Mouse (Mus musculus): ENCODE results near the gene Aldh3b2. TPM values are rescaled to one million over a fixed set of nuclear protein-coding genes. Genes with fewer than 3 reads are reported as not detected.

Gene Aldh3b2
- 0.22 and 0.32 TPM in 2 replicates for polyA plus RNA-seq (2015; fragmentation: Nextera tagmentation; extraction: Ambion mirVana)

GRCm38 (mm10) chr19:3972229-3972628, at the start of gene Aldh3b2:
Gene Aldh3b2 (plus strand): TSS chr19:3972328.
- Histone ChIP-seq H3K27ac (no peak within 1 kb of the TSS), H3K9ac (no peak within 1 kb of the TSS; the same call in 1 of the 2 replicates), H3K4me2 (no peak within 1 kb of the TSS), H3K4me3 (no peak within 1 kb of the TSS), H3K36me3 (no peaks in the 10 kb centered on the region), H3K27me3 (peaks cover 7% of the 10 kb centered on the region; the same call in 1 of the 2 replicates), H3K9me3 (no peaks in the 10 kb centered on the region), H3K4me1 (replicated peaks) (0 out of 2 replicates have a peak, but pooled peaks cover under 1% of the 10 kb centered on the region)
- no peak for ATAC-seq (ENCODE audit: low FRiP score)
- WGBS, result 61% methylated on average over 9 of the region's 9 CpGs

- Histone ChIP-seq H3K27ac (no peak overlapping the region), H3K36me3 (no peaks in the 10 kb centered on the region), H3K9me3 (no peaks in the 10 kb centered on the region), H3K4me3 (no peak overlapping the region), H3K9ac (no peak overlapping the region), H3K27me3 (no peaks in the 10 kb centered on the region), H3K4me2 (no peak overlapping the region), H3K4me1 (replicated peaks) (0 out of 2 replicates have a peak, but pooled peaks cover 3% of the 10 kb centered on the region)
- ATAC-seq (ENCODE audit: low FRiP score), result no peak
- WGBS, result 64% methylated on average over 10 of the region's 10 CpGs
Measured at GRCm38 (mm10) chr19:3922661-3923371, 49.3 kb upstream of the Aldh3b2 start.

GRCm38 (mm10) chr19:3923586-3923985, 48.5 kb upstream of the Aldh3b2 start:
- WGBS, result 53% methylated on average over 13 of the region's 13 CpGs
- Histone ChIP-seq H3K4me3 (no peak overlapping the region), H3K9me3 (no peaks in the 10 kb centered on the region), H3K9ac (no peak overlapping the region), H3K4me1 (replicated peaks) (0 out of 2 replicates have a peak, but pooled peaks cover 3% of the 10 kb centered on the region), H3K36me3 (no peaks in the 10 kb centered on the region), H3K4me2 (no peak overlapping the region), H3K27me3 (no peaks in the 10 kb centered on the region), H3K27ac (0 out of 2 replicates have a peak overlapping the region, but pooled peaks have one; percentile 23)
- no peak for ATAC-seq (ENCODE audit: low FRiP score)

GRCm38 (mm10) chr19:3924190-3924589, 47.9 kb upstream of the Aldh3b2 start:
- H3K4me1 ChIP-seq (replicated peaks), result peaks cover 9% of the 10 kb centered on the region
- H3K4me2 ChIP-seq, result no peak overlapping the region
- no peak overlapping the region for H3K4me3 ChIP-seq
- WGBS, result 85% methylated on average over 8 of the region's 8 CpGs
- H3K9me3 ChIP-seq, result no peaks in the 10 kb centered on the region
- H3K27ac ChIP-seq, result 0 out of 2 replicates have a peak overlapping the region, but pooled peaks have one; percentile 23
- H3K27me3 ChIP-seq, result no peaks in the 10 kb centered on the region
- no peak for ATAC-seq (ENCODE audit: low FRiP score)
- no peaks in the 10 kb centered on the region for H3K36me3 ChIP-seq
- H3K9ac ChIP-seq, result no peak overlapping the region

- no peak overlapping the region for H3K27ac ChIP-seq
- H3K4me3 ChIP-seq, result no peak overlapping the region
- H3K9me3 ChIP-seq, result no peaks in the 10 kb centered on the region
- no peak overlapping the region for H3K4me2 ChIP-seq
- H3K4me1 ChIP-seq (replicated peaks), result peaks cover 16% of the 10 kb centered on the region
- no peak for ATAC-seq (ENCODE audit: low FRiP score)
- WGBS, result 92% methylated on average over 7 of the region's 7 CpGs
- H3K27me3 ChIP-seq, result no peaks in the 10 kb centered on the region
- H3K36me3 ChIP-seq, result no peaks in the 10 kb centered on the region
- H3K9ac ChIP-seq, result no peak overlapping the region
Measured at GRCm38 (mm10) chr19:3924868-3925267, 47.3 kb upstream of the Aldh3b2 start.

GRCm38 (mm10) chr19:3925859-3926258, 46.3 kb upstream of the Aldh3b2 start:
- peaks cover 25% of the 10 kb centered on the region for H3K4me1 ChIP-seq (replicated peaks)
- no peak overlapping the region for H3K9ac ChIP-seq
- H3K27me3 ChIP-seq, result no peaks in the 10 kb centered on the region
- no peak overlapping the region for H3K4me2 ChIP-seq
- no peak for ATAC-seq (ENCODE audit: low FRiP score)
- H3K27ac ChIP-seq, result no peak overlapping the region
- H3K9me3 ChIP-seq, result no peaks in the 10 kb centered on the region
- no peak overlapping the region for H3K4me3 ChIP-seq
- no peaks in the 10 kb centered on the region for H3K36me3 ChIP-seq
- WGBS, result 86% methylated on average over 6 of the region's 6 CpGs

- Histone ChIP-seq H3K9ac (no peak overlapping the region), H3K36me3 (no peaks in the 10 kb centered on the region), H3K4me1 (replicated peaks) (peaks cover 28% of the 10 kb centered on the region), H3K4me2 (no peak overlapping the region), H3K9me3 (no peaks in the 10 kb centered on the region), H3K4me3 (no peak overlapping the region), H3K27me3 (no peaks in the 10 kb centered on the region), H3K27ac (no peak overlapping the region)
- ATAC-seq (ENCODE audit: low FRiP score), result no peak
- WGBS, result 74% methylated on average over 3 of the region's 3 CpGs
Measured at GRCm38 (mm10) chr19:3926279-3926678, 45.8 kb upstream of the Aldh3b2 start.

- H3K9ac ChIP-seq, result no peak overlapping the region
- no peaks in the 10 kb centered on the region for H3K27me3 ChIP-seq
- ATAC-seq (ENCODE audit: low FRiP score), result no peak
- no peak overlapping the region for H3K4me2 ChIP-seq
- H3K27ac ChIP-seq, result no peak overlapping the region
- H3K9me3 ChIP-seq, result no peaks in the 10 kb centered on the region
- 66% methylated on average over 6 of the region's 6 CpGs for WGBS
- H3K4me1 ChIP-seq (replicated peaks), result peaks cover 28% of the 10 kb centered on the region
- H3K4me3 ChIP-seq, result no peak overlapping the region
- H3K36me3 ChIP-seq, result no peaks in the 10 kb centered on the region
Measured at GRCm38 (mm10) chr19:3926685-3927084, 45.4 kb upstream of the Aldh3b2 start.

- 79% methylated on average over 4 of the region's 4 CpGs for WGBS
- H3K4me2 ChIP-seq, result no peak overlapping the region
- H3K27me3 ChIP-seq, result no peaks in the 10 kb centered on the region
- H3K27ac ChIP-seq, result no peak overlapping the region
- H3K9ac ChIP-seq, result no peak overlapping the region
- no peak overlapping the region for H3K4me3 ChIP-seq
- H3K4me1 ChIP-seq (replicated peaks), result peaks cover 28% of the 10 kb centered on the region
- H3K9me3 ChIP-seq, result no peaks in the 10 kb centered on the region
- ATAC-seq (ENCODE audit: low FRiP score), result no peak
- no peaks in the 10 kb centered on the region for H3K36me3 ChIP-seq
Measured at GRCm38 (mm10) chr19:3927989-3928388, 44.1 kb upstream of the Aldh3b2 start.

GRCm38 (mm10) chr19:3928779-3929178, 43.3 kb upstream of the Aldh3b2 start:
- 71% methylated on average over 4 of the region's 4 CpGs for WGBS
- Histone ChIP-seq H3K4me2 (no peak overlapping the region), H3K4me3 (no peak overlapping the region), H3K36me3 (no peaks in the 10 kb centered on the region), H3K27ac (peak overlapping the region; percentile 72), H3K9ac (no peak overlapping the region), H3K27me3 (no peaks in the 10 kb centered on the region), H3K9me3 (no peaks in the 10 kb centered on the region), H3K4me1 (replicated peaks) (peaks cover 28% of the 10 kb centered on the region)
- no peak for ATAC-seq (ENCODE audit: low FRiP score)

GRCm38 (mm10) chr19:3929211-3929941, 42.8 kb upstream of the Aldh3b2 start, which contains the start of gene Aldh3b1:
Gene Aldh3b1 (minus strand): TSS chr19:3929808.
- no peaks in the 10 kb centered on the region for H3K27me3 ChIP-seq
- H3K9me3 ChIP-seq, result no peaks in the 10 kb centered on the region
- peak within 1 kb of the TSS; percentile 72 for H3K27ac ChIP-seq
- H3K4me3 ChIP-seq, result no peak within 1 kb of the TSS
- H3K36me3 ChIP-seq, result no peaks in the 10 kb centered on the region
- peak within 1 kb of the TSS; percentile 24; the same call in 1 of the 2 replicates for H3K9ac ChIP-seq
- H3K4me2 ChIP-seq, result no peak within 1 kb of the TSS
- ATAC-seq (ENCODE audit: low FRiP score), result peak; percentile 75
- H3K4me1 ChIP-seq (replicated peaks), result peaks cover 28% of the 10 kb centered on the region
- 59% methylated on average over 12 of the region's 12 CpGs for WGBS

- Histone ChIP-seq H3K27ac (peak overlapping the region; percentile 72), H3K4me1 (replicated peaks) (peaks cover 33% of the 10 kb centered on the region), H3K9ac (peak overlapping the region; percentile 24; the same call in 1 of the 2 replicates), H3K4me2 (no peak overlapping the region), H3K4me3 (no peak overlapping the region), H3K9me3 (no peaks in the 10 kb centered on the region), H3K36me3 (no peaks in the 10 kb centered on the region), H3K27me3 (peaks cover 10% of the 10 kb centered on the region)
- 73% methylated on average over 21 of the region's 21 CpGs for WGBS
- ATAC-seq (ENCODE audit: low FRiP score), result no peak
Measured at GRCm38 (mm10) chr19:3930262-3931057, 41.7 kb upstream of the Aldh3b2 start.

Data from hindbrain, embryonic 13.5 days (tissue).